Mouse (Mus musculus) hindbrain, embryonic 14.5 days (tissue): ENCODE measurements around the gene Ncam1. TPM values are rescaled to one million over a fixed set of nuclear protein-coding genes. Genes with fewer than 3 reads are reported as not detected.

Experiments used
- ATAC-seq: fragments of 200-750 bp; cut with Nextera tagmentation; 2 replicates; pipeline ENCODE4 v1.8.0; 2017; ENCODE audit warnings: moderate number of reproducible peaks, mild to moderate bottlenecking, moderate TSS enrichment, moderate library complexity; ENCODE audit not compliant: low FRiP score
- DNase-seq: peaks from one replicate; pipeline ENCODE4 v3.0.0-alpha.2; 2015; ENCODE audit warnings: low spot score
- H3K27ac ChIP-seq: fragments of 300-500 bp; sonication (generic); 2 replicates; pipeline ENCODE4 v1.5.1; 2014; ENCODE audit warnings: mild to moderate bottlenecking, moderate library complexity
- H3K27me3 ChIP-seq: fragments of 300-500 bp; sonication (generic); 2 replicates; pipeline ENCODE4 v1.6.1; 2014; ENCODE audit warnings: mild to moderate bottlenecking, low read length, mixed read lengths; ENCODE audit not compliant: control insufficient read depth, insufficient read depth
- H3K36me3 ChIP-seq: fragments of 300-500 bp; sonication (generic); replicated peaks from 2 replicates; pipeline ENCODE4 v1.6.1; 2014; ENCODE audit not compliant: control insufficient read depth, insufficient read depth
- H3K4me1 ChIP-seq: fragments of 300-500 bp; sonication (generic); replicated peaks from 2 replicates; pipeline ENCODE4 v1.6.1; 2014; ENCODE audit warnings: antibody characterized with exemption, low read length, mixed read lengths; ENCODE audit not compliant: control insufficient read depth, insufficient read depth
- H3K4me2 ChIP-seq: fragments of 300-500 bp; sonication (generic); replicated peaks from 2 replicates; pipeline ENCODE4 v1.6.1; 2014; ENCODE audit warnings: mild to moderate bottlenecking, moderate library complexity
- H3K4me3 ChIP-seq: fragments of 300-500 bp; sonication (generic); replicated peaks from 2 replicates; pipeline ENCODE4 v1.5.1; 2014; ENCODE audit warnings: mild to moderate bottlenecking, low read length
- H3K9ac ChIP-seq: fragments of 300-500 bp; sonication (generic); 2 replicates; pipeline ENCODE4 v1.6.1; 2014
- H3K9me3 ChIP-seq: fragments of 300-500 bp; sonication (generic); 2 replicates; pipeline ENCODE4 v1.6.1; 2016; ENCODE audit warnings: low read length; ENCODE audit not compliant: control insufficient read depth
- WGBS: fragments of 180-500 bp; shearing (Covaris S2); extraction: QIAGEN DNeasy Blood & Tissue Kit; methylation state at CpG from one replicate; pipeline ENCODE4 v1.1.7; 2014; 5-methylcytosine and 5-hydroxymethylcytosine counted together
- polyA plus RNA-seq: library from polyadenylated mRNA; unstranded; fragments of >200 nt; fragmentation: Nextera tagmentation; extraction: Ambion mirVana; gene quantifications from 2 replicates; pipeline ENCODE4 v1.2.1, GENCODE M21; 2014

Gene Ncam1
- polyA plus RNA-seq, 1 experiment from 2014 or later, result 349 TPM

GRCm38 (mm10) chr9:49502245-49502644, 296.5 kb downstream of the Ncam1 start:
- no peak for ATAC-seq
- peaks cover 52% of the 10 kb centered on the region for H3K36me3 ChIP-seq
- 93% methylated on average over 4 of the region's 4 CpGs for WGBS
- H3K9ac ChIP-seq, result no peak overlapping the region
- DNase-seq, result no peak
- H3K4me1 ChIP-seq, result no peaks in the 10 kb centered on the region
- no peaks in the 10 kb centered on the region for H3K27me3 ChIP-seq
- H3K4me3 ChIP-seq, result no peak overlapping the region
- no peak overlapping the region for H3K27ac ChIP-seq
- no peak overlapping the region for H3K4me2 ChIP-seq
- no peaks in the 10 kb centered on the region for H3K9me3 ChIP-seq

DNA sequence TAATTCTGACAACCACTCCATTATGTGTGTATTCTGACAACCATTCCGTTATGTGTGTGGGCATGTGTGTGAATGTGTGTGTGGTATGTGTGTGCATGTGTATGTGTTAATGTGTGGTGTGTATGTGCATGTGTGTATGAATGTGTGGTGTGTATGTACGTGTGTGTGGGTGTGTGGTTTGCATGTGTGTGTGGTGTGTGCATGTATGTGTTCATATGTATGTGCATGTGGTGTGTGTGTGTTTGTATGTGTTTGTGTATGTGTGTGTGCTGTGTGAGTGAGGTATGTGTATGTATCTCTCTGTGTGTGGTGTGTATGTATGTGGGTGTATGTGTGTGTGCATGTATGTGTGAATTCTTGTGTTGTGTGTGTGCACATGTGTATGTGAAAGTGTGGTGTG, 298.8 kb downstream of the Ncam1 start:
- no peak overlapping the region for H3K27ac ChIP-seq
- DNase-seq, result no peak
- H3K4me2 ChIP-seq, result no peak overlapping the region
- H3K9me3 ChIP-seq, result no peaks in the 10 kb centered on the region
- no peak; the same call in 1 of the 2 replicates for ATAC-seq
- 96% methylated on average over 2 of the region's 2 CpGs for WGBS
- no peak overlapping the region for H3K9ac ChIP-seq
- H3K4me1 ChIP-seq, result no peaks in the 10 kb centered on the region
- peaks cover 28% of the 10 kb centered on the region for H3K36me3 ChIP-seq
- no peak overlapping the region for H3K4me3 ChIP-seq
- H3K27me3 ChIP-seq, result no peaks in the 10 kb centered on the region

DNA sequence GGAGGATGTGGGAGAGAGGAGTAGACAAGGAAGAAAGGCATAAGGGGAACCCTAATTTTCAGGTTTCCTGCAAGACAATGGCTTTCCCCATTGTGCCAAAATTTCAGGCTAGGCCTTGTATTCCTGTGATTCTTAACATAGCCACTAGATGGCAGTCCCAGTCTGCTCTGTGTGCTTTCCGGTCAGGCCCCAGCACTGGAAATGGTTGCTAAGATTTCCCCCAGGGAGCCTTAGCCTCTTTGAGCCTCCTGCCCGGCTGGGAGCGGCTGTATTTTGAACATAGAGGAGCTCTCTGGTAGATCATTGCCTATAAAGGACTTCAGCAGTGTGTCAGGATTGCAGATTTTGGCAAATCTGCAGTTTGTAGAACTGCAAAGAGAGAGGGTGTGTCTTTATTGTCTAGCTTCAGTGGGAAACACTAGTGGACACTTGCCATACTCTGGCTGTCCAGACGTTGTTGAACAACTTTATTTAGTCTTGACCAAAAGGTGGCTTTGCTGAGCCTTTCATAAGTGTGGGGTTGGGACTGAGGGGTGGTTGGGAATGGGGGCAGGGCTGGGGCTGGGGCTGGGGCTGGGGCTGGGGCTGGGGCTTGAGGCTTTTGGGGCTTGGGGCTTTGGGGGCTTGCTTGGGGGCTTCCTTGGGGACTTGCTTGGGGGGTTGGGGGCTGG, 304.6 kb downstream of the Ncam1 start:
- Histone ChIP-seq H3K4me2 (peak overlapping the region; percentile 20), H3K27ac (no peak overlapping the region), H3K9ac (peak overlapping the region; percentile 34; the same call in 1 of the 2 replicates), H3K27me3 (no peaks in the 10 kb centered on the region), H3K4me3 (no peak overlapping the region), H3K9me3 (no peaks in the 10 kb centered on the region), H3K36me3 (no peaks in the 10 kb centered on the region), H3K4me1 (0 out of 2 replicates have a peak, but pooled peaks cover 3% of the 10 kb centered on the region)
- peak; percentile 92 for DNase-seq
- 2% methylated on average over 4 of the region's 4 CpGs for WGBS
- peak; percentile 70; the same call in 1 of the 2 replicates for ATAC-seq

DNA sequence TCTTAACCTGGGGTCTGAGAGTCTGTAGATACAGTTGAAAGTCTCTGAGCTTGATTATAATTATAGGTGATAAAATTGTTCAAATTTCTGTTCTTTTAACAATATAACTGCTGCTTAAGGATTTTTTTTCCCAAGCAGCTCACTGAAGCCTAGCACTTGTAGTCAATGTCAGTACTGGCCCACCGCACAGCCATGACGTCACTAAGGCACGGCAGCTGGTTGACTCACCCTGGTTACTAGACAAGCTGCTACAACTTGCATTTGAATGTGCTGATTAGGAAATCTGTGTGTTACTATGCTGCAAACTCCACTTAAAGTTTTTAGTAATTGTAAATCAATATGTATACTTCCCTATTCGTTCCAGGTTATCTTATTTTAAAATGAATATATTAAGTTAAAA, 308.1 kb downstream of the Ncam1 start:
- Histone ChIP-seq H3K4me2 (no peak overlapping the region), H3K9ac (no peak overlapping the region), H3K4me1 (0 out of 2 replicates have a peak, but pooled peaks cover 3% of the 10 kb centered on the region), H3K27ac (no peak overlapping the region), H3K4me3 (no peak overlapping the region), H3K36me3 (no peaks in the 10 kb centered on the region), H3K9me3 (no peaks in the 10 kb centered on the region), H3K27me3 (no peaks in the 10 kb centered on the region)
- ATAC-seq, result no peak
- DNase-seq, result no peak
- WGBS, result 82% methylated on average over 4 of the region's 4 CpGs

DNA sequence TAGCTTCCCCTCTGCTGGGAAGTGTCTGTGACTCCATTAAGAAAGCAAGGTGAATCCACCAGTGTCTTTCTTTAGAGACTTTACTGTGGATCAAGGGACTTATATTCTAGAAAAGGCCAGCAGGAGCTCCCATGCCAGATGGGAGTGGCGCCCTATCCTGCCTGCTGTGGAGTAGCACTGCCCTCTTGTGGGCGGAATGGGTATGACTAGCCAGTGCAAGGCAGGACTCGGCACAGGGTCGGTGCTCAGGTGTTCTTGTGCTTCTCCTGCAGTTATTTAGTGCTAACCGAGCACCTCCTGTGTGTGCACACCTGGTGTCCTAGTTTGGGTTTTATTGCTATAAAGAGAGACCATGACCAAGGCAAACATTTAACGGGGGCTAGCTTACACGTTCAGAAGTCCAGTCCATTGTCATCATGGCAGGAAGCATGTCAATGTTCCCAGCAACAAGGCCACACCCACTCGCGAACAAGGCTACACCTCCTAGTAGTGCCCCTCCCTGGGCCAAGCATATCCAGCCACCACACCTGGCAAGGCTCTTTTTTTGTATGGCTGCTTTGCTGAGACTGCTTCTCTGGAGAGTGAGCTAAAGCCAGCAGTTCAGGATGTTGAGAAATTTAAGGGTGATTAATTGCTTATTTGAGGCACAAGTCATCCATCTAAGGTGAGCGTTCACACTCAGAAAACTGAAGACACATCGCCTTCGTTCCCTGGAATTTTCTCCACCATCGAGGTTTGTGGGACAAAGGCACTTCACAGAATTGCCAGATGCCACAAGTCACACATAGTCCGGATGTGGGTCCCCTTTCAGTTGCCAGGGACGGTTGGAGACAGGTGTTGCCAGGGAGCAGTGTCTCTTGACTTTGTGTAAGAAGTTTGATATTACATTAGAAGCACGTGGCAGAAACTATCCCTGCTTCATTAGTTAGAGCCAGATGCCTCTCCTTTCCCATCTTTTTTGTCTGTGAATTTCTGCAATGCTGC, 309.5 kb downstream of the Ncam1 start:
- H3K4me1 ChIP-seq, result 0 out of 2 replicates have a peak, but pooled peaks cover 2% of the 10 kb centered on the region
- no peak overlapping the region for H3K4me3 ChIP-seq
- H3K36me3 ChIP-seq, result no peaks in the 10 kb centered on the region
- DNase-seq, result peak; percentile 90
- 35% methylated on average over 16 of the region's 16 CpGs for WGBS
- H3K27ac ChIP-seq, result no peak overlapping the region
- no peaks in the 10 kb centered on the region for H3K9me3 ChIP-seq
- peak overlapping the region; percentile 35 for H3K4me2 ChIP-seq
- H3K27me3 ChIP-seq, result no peaks in the 10 kb centered on the region
- H3K9ac ChIP-seq, result 0 out of 2 replicates have a peak overlapping the region, but pooled peaks have one; percentile 25
- ATAC-seq, result peak; percentile 76

- no peak for DNase-seq
Observed at GRCm38 (mm10) chr9:49488258-49488657, 310.5 kb downstream of the Ncam1 start.

GRCm38 (mm10) chr9:49487657-49487943, 311.1 kb downstream of the Ncam1 start:
- Histone ChIP-seq H3K4me1 (no peaks in the 10 kb centered on the region), H3K4me2 (no peak overlapping the region), H3K27me3 (no peaks in the 10 kb centered on the region), H3K27ac (no peak overlapping the region), H3K9ac (no peak overlapping the region), H3K9me3 (no peaks in the 10 kb centered on the region), H3K36me3 (no peaks in the 10 kb centered on the region), H3K4me3 (no peak overlapping the region)
- no peak for ATAC-seq
- WGBS, result 92% methylated on average over 6 of the region's 6 CpGs
- no peak for DNase-seq

More at GRCm38 (mm10) chr9:49488258-49488657, 310.5 kb downstream of the Ncam1 start:
- H3K4me3 ChIP-seq, result no peak overlapping the region
- no peak for ATAC-seq
- no peak overlapping the region for H3K4me2 ChIP-seq
- no peaks in the 10 kb centered on the region for H3K27me3 ChIP-seq
- H3K9me3 ChIP-seq, result no peaks in the 10 kb centered on the region
- H3K36me3 ChIP-seq, result no peaks in the 10 kb centered on the region
- H3K4me1 ChIP-seq, result no peaks in the 10 kb centered on the region
- H3K9ac ChIP-seq, result no peak overlapping the region
- no peak overlapping the region for H3K27ac ChIP-seq
- WGBS, result 80% methylated on average over 7 of the region's 7 CpGs

GRCm38 (mm10) chr9:49486805-49487656, 311.7 kb downstream of the Ncam1 start:
- no peak overlapping the region for H3K27ac ChIP-seq
- no peak overlapping the region for H3K9ac ChIP-seq
- no peak overlapping the region for H3K4me2 ChIP-seq
- H3K9me3 ChIP-seq, result no peaks in the 10 kb centered on the region
- no peaks in the 10 kb centered on the region for H3K27me3 ChIP-seq
- no peaks in the 10 kb centered on the region for H3K4me1 ChIP-seq
- DNase-seq, result no peak
- WGBS, result 68% methylated on average over 9 of the region's 9 CpGs
- ATAC-seq, result no peak
- no peak overlapping the region for H3K4me3 ChIP-seq
- no peaks in the 10 kb centered on the region for H3K36me3 ChIP-seq
